Mouse (Mus musculus) testis, adult 2 months (tissue): ENCODE data around the gene Rngtt.

Experiments
- CTCF ChIP-seq: fragments of 200-500 bp; IDR thresholded peaks from 2 replicates; pipeline ENCODE4 v1.5.1; 2012; ENCODE audit warnings: low read depth, mild to moderate bottlenecking, inconsistent platforms, low read length, moderate library complexity; ENCODE audit not compliant: control insufficient read depth, insufficient read depth, insufficient replicate concordance
- POLR2A ChIP-seq: fragments of 200-500 bp; IDR thresholded peaks from 2 replicates; pipeline ENCODE4 v1.6.1; 2012; ENCODE audit warnings: low read depth, mild to moderate bottlenecking, inconsistent platforms, low read length, moderate library complexity; ENCODE audit not compliant: control insufficient read depth

- TF ChIP-seq CTCF, result no peak
- TF ChIP-seq POLR2A, result no peak
Observed at GRCm38 (mm10) chr4:33464432-33464831, 154.3 kb downstream of the Rngtt start.
